Mouse (Mus musculus): Measurements from ENCODE around the gene Rxra. TPM values are rescaled to one million over a fixed set of nuclear protein-coding genes. Genes with fewer than 3 reads are reported as not detected.

Rxra gene
- polyA plus RNA-seq (2014; fragmentation: Nextera tagmentation; extraction: Ambion mirVana): 2.0 and 2.6 TPM in 2 replicates

- H3K9ac ChIP-seq (ENCODE audit: low read length): peak within 1 kb of the TSS; percentile 89
- peaks cover 38% of the 10 kb centered on the region for H3K4me1 ChIP-seq (ENCODE audit: control insufficient read depth, insufficient read depth, low read length)
- no peaks in the 10 kb centered on the region for H3K9me3 ChIP-seq (replicated peaks; ENCODE audit: control insufficient read depth, low read length)
- H3K27me3 ChIP-seq (replicated peaks; ENCODE audit: control insufficient read depth, insufficient read depth, low read length): 0 out of 2 replicates have a peak, but pooled peaks cover 3% of the 10 kb centered on the region
- H3K36me3 ChIP-seq (ENCODE audit: control insufficient read depth, insufficient read depth, low read length): no peaks in the 10 kb centered on the region
- no peak for ATAC-seq
- peak within 1 kb of the TSS; percentile 73 for H3K4me3 ChIP-seq (ENCODE audit: low read depth, low read length)
- peak within 1 kb of the TSS; percentile 88 for H3K4me2 ChIP-seq (ENCODE audit: low read length)
- H3K27ac ChIP-seq (ENCODE audit: low read depth, low read length): peak within 1 kb of the TSS; percentile 79
- peak; percentile 41 for DNase-seq (ENCODE audit: low spot score)
- under 1% methylated on average over 16 of the region's 16 CpGs for WGBS
Observed at GRCm38 (mm10) chr2:27676106-27676477, at the start of gene Rxra. Rxra (plus strand) TSS chr2:27676440.

GRCm38 (mm10) chr2:27626604-27627003 is 49.6 kb upstream of the Rxra start:
- Histone ChIP-seq H3K27me3 (replicated peaks; ENCODE audit: control insufficient read depth, insufficient read depth, low read length) (0 out of 2 replicates have a peak, but pooled peaks cover 2% of the 10 kb centered on the region), H3K4me1 (ENCODE audit: control insufficient read depth, insufficient read depth, low read length) (no peaks in the 10 kb centered on the region), H3K9me3 (replicated peaks; ENCODE audit: control insufficient read depth, low read length) (no peaks in the 10 kb centered on the region), H3K36me3 (ENCODE audit: control insufficient read depth, insufficient read depth, low read length) (no peaks in the 10 kb centered on the region), H3K4me2 (ENCODE audit: low read length) (no peak overlapping the region), H3K4me3 (ENCODE audit: low read depth, low read length) (no peak overlapping the region), H3K9ac (ENCODE audit: low read length) (no peak overlapping the region), H3K27ac (ENCODE audit: low read depth, low read length) (no peak overlapping the region)
- DNase-seq (ENCODE audit: low spot score) (no peak), ATAC-seq (no peak)
- WGBS: 45% methylated on average over 1 of the region's 1 CpGs

GRCm38 (mm10) chr2:27630601-27631285 is 45.5 kb upstream of the Rxra start:
- Histone ChIP-seq H3K27ac (ENCODE audit: low read depth, low read length) (no peak overlapping the region), H3K4me1 (ENCODE audit: control insufficient read depth, insufficient read depth, low read length) (no peaks in the 10 kb centered on the region), H3K27me3 (replicated peaks; ENCODE audit: control insufficient read depth, insufficient read depth, low read length) (0 out of 2 replicates have a peak, but pooled peaks cover 2% of the 10 kb centered on the region), H3K4me2 (ENCODE audit: low read length) (no peak overlapping the region), H3K36me3 (ENCODE audit: control insufficient read depth, insufficient read depth, low read length) (no peaks in the 10 kb centered on the region), H3K4me3 (ENCODE audit: low read depth, low read length) (no peak overlapping the region), H3K9ac (ENCODE audit: low read length) (no peak overlapping the region), H3K9me3 (replicated peaks; ENCODE audit: control insufficient read depth, low read length) (no peaks in the 10 kb centered on the region)
- DNase-seq (ENCODE audit: low spot score) (no peak), ATAC-seq (no peak)
- 84% methylated on average over 3 of the region's 3 CpGs for WGBS

DNA sequence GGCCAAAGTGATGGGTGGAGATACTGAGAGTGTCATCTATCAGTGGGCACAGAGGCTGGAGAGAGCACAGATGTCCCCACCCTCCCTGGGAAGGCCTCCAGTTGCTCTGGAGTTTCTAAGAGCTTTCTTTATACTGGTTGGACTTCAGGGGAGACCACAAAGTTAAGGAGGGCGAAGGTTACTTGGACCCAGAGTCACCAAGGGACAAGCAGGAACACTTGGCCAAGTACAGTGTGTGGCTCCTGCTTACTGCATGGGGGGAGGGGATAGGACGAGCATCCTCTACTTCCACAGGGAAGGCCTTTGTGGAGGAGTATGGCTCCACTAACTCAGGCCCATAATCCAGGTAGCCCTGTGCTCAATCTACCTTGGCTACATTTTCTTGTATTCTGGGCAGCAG is 42.8 kb upstream of the Rxra start:
- 76% methylated on average over 2 of the region's 2 CpGs for WGBS
- 0 out of 2 replicates have a peak, but pooled peaks cover 2% of the 10 kb centered on the region for H3K27me3 ChIP-seq (replicated peaks; ENCODE audit: control insufficient read depth, insufficient read depth, low read length)
- no peak overlapping the region for H3K9ac ChIP-seq (ENCODE audit: low read length)
- no peak overlapping the region for H3K4me2 ChIP-seq (ENCODE audit: low read length)
- DNase-seq (ENCODE audit: low spot score): no peak
- no peaks in the 10 kb centered on the region for H3K4me1 ChIP-seq (ENCODE audit: control insufficient read depth, insufficient read depth, low read length)
- H3K4me3 ChIP-seq (ENCODE audit: low read depth, low read length): no peak overlapping the region
- H3K36me3 ChIP-seq (ENCODE audit: control insufficient read depth, insufficient read depth, low read length): no peaks in the 10 kb centered on the region
- no peak overlapping the region for H3K27ac ChIP-seq (ENCODE audit: low read depth, low read length)
- ATAC-seq: no peak
- no peaks in the 10 kb centered on the region for H3K9me3 ChIP-seq (replicated peaks; ENCODE audit: control insufficient read depth, low read length)

DNA sequence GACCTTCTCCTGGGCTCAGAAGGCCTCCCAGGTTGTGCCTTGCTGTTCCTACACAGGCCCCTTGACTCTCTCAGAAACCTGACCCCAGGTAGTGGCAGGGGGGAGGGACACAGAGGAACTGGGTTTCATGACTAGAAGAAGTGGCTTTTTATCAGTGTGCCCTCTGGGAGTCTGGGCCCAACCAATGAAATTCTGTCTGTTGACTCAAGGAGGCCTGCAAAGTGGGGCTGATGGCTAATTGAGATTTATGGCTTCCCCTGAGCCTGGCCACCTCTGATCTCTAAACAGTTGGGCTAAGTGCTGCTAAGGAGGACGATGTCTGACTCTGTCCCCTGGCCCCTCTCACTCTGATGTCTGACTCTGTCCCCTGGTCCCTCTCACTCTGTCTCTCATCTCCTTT is 42.2 kb upstream of the Rxra start:
- Histone ChIP-seq H3K36me3 (ENCODE audit: control insufficient read depth, insufficient read depth, low read length) (no peaks in the 10 kb centered on the region), H3K27me3 (replicated peaks; ENCODE audit: control insufficient read depth, insufficient read depth, low read length) (0 out of 2 replicates have a peak, but pooled peaks cover 2% of the 10 kb centered on the region), H3K27ac (ENCODE audit: low read depth, low read length) (no peak overlapping the region), H3K4me1 (ENCODE audit: control insufficient read depth, insufficient read depth, low read length) (no peaks in the 10 kb centered on the region), H3K4me3 (ENCODE audit: low read depth, low read length) (no peak overlapping the region), H3K9me3 (replicated peaks; ENCODE audit: control insufficient read depth, low read length) (no peaks in the 10 kb centered on the region), H3K4me2 (ENCODE audit: low read length) (no peak overlapping the region), H3K9ac (ENCODE audit: low read length) (no peak overlapping the region)
- 89% methylated on average over 1 of the region's 1 CpGs for WGBS
- DNase-seq (ENCODE audit: low spot score): no peak
- ATAC-seq: no peak

GRCm38 (mm10) chr2:27635147-27635738 is 41.0 kb upstream of the Rxra start:
- ATAC-seq: no peak

DNA sequence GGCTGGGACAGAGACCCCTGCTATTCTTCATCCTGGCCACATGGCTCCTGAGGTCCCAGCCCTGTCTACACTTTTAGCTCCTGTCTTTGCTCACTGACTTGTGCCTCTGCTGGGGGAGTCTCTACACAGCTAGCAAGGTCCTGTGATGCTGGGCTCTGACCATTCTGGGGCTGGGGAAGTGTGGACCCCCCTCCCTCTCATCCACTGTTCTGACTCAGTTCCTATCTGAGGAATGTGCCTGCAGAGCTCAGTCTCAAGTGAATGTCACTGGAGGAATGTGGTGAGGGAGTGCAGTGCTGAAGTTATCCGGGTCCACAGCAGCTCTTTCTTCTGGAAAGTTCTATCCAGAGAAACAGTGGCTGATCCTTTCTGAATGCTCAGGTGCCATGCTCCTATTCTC is 39.4 kb upstream of the Rxra start:
- Histone ChIP-seq H3K4me2 (ENCODE audit: low read length) (no peak overlapping the region), H3K9ac (ENCODE audit: low read length) (no peak overlapping the region), H3K36me3 (ENCODE audit: control insufficient read depth, insufficient read depth, low read length) (no peaks in the 10 kb centered on the region), H3K4me1 (ENCODE audit: control insufficient read depth, insufficient read depth, low read length) (no peaks in the 10 kb centered on the region), H3K9me3 (replicated peaks; ENCODE audit: control insufficient read depth, low read length) (no peaks in the 10 kb centered on the region), H3K27me3 (replicated peaks; ENCODE audit: control insufficient read depth, insufficient read depth, low read length) (0 out of 2 replicates have a peak, but pooled peaks cover 2% of the 10 kb centered on the region), H3K4me3 (ENCODE audit: low read depth, low read length) (no peak overlapping the region), H3K27ac (ENCODE audit: low read depth, low read length) (no peak overlapping the region)
- 83% methylated on average over 1 of the region's 1 CpGs for WGBS
- no peak for ATAC-seq
- no peak for DNase-seq (ENCODE audit: low spot score)

More at GRCm38 (mm10) chr2:27635147-27635738, 41.0 kb upstream of the Rxra start:
- H3K9ac ChIP-seq (ENCODE audit: low read length): no peak overlapping the region
- no peaks in the 10 kb centered on the region for H3K4me1 ChIP-seq (ENCODE audit: control insufficient read depth, insufficient read depth, low read length)
- peak; percentile 42 for DNase-seq (ENCODE audit: low spot score)
- WGBS: 44% methylated on average over 13 of the region's 13 CpGs
- H3K9me3 ChIP-seq (replicated peaks; ENCODE audit: control insufficient read depth, low read length): no peaks in the 10 kb centered on the region
- no peaks in the 10 kb centered on the region for H3K36me3 ChIP-seq (ENCODE audit: control insufficient read depth, insufficient read depth, low read length)
- peak overlapping the region; percentile 9; the same call in 1 of the 2 replicates for H3K27ac ChIP-seq (ENCODE audit: low read depth, low read length)
- 0 out of 2 replicates have a peak, but pooled peaks cover 2% of the 10 kb centered on the region for H3K27me3 ChIP-seq (replicated peaks; ENCODE audit: control insufficient read depth, insufficient read depth, low read length)
- H3K4me2 ChIP-seq (ENCODE audit: low read length): no peak overlapping the region
- no peak overlapping the region for H3K4me3 ChIP-seq (ENCODE audit: low read depth, low read length)

DNA sequence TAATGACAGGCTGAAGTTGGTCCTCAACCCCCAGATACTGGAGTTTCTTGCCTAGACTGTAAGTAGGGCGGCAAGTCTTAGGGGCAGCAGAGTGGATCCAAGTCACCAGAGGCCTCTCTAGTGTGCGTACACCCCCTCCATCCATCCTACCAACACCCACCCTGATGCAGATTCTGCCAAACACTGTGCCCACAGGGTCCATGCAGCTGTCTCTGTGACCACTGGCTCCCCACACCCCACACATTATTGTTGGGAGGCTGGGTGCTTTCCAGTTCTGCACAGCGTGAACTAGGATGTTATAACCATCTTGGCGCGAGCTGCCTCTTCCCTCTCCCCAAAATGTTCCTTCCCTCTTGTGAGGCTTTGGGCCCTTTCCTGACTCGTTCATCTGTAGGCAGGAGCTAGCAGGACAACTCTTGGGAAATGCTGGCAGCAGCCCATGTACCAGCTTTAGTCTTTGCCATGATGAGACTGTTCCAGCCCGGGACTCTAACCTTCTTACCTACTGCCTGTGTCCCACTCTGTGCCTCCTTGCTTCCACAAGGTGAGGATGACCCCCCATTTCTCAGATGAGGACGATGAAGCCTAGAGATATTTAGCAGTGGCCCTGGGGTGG is 38.9 kb upstream of the Rxra start:
- no peaks in the 10 kb centered on the region for H3K36me3 ChIP-seq (ENCODE audit: control insufficient read depth, insufficient read depth, low read length)
- no peak overlapping the region for H3K27ac ChIP-seq (ENCODE audit: low read depth, low read length)
- H3K27me3 ChIP-seq (replicated peaks; ENCODE audit: control insufficient read depth, insufficient read depth, low read length): 0 out of 2 replicates have a peak, but pooled peaks cover 2% of the 10 kb centered on the region
- no peaks in the 10 kb centered on the region for H3K4me1 ChIP-seq (ENCODE audit: control insufficient read depth, insufficient read depth, low read length)
- no peak overlapping the region for H3K9ac ChIP-seq (ENCODE audit: low read length)
- no peak for DNase-seq (ENCODE audit: low spot score)
- H3K9me3 ChIP-seq (replicated peaks; ENCODE audit: control insufficient read depth, low read length): no peaks in the 10 kb centered on the region
- WGBS: 88% methylated on average over 8 of the region's 8 CpGs
- no peak overlapping the region for H3K4me2 ChIP-seq (ENCODE audit: low read length)
- no peak for ATAC-seq
- H3K4me3 ChIP-seq (ENCODE audit: low read depth, low read length): no peak overlapping the region

Measured in forebrain, embryonic 14.5 days (tissue).